Mouse (Mus musculus): ENCODE data around the gene Tspan5.

Gene Tspan5

DNA sequence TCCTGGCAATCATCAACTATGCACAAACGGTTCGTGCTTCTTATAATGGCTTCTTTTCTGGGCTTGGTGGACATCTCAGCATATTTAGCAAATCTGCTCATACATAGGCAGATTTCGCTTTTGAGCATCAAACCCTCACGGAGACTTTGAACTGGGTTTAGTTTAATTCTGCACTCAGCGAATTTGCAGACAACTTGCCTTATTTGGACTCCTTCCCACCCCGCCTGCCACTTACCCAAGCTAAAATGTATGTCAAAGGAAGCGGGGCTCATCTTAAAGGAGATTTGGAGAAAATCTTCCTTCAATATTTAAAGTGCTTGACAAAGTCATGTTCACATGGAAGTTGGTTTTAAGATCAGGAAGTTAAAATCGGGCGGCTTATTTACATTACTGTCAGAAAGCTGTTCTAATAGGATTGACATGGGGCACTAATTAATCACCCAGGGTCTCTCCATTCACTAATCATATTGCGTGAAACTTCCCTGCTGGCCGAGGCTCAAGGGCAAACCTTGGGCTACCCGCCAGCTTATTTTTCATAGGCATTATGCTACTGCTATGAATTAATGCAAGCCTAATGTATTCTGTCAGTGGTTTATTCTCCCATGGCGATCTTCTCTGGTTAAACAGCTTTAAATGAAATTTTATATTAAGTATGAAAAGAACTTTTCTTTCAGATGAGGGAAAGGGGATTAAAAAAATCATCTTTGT, 111.1 kb downstream of the Tspan5 start:
- DNase-seq: no peak

DNA sequence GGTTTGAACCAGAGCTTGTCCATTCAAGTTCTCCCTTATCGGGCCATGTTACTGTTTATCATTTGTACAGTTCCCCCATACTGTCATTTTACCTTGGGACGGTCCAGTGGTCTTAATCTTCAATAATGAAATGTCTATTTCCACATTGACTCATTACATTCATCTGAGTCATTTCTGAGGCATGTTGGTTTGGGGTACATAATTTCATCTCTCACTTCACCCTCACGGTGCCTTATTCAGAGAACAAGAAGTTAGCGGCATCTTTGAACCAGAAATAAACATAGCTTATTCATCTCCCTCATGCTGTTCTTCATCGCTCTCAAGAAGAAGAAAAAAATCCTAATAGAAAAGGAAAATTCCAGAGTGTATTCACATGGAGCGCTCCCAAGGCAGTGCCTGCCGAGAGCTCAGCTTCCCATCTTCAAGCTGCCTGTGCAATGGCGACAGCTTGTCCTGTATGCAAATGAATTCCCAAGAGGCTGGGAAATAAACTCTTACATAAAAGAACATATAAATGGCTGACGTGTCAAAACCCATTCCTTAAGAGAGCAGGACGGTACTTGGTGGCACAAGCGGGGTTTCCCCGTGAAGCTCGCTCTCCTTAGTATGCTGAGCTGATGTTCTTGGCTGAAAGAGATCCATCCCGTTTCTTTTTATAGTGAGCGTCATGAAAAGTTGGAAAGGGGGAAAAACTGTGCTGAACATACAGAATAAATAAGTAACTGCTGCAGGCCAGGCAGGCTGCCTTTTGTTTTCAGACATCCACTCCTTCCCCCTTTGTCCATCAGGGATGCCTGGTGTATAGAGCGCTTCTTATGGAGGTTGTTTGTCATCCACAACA, 112.2 kb downstream of the Tspan5 start:
- no peak for DNase-seq

DNA sequence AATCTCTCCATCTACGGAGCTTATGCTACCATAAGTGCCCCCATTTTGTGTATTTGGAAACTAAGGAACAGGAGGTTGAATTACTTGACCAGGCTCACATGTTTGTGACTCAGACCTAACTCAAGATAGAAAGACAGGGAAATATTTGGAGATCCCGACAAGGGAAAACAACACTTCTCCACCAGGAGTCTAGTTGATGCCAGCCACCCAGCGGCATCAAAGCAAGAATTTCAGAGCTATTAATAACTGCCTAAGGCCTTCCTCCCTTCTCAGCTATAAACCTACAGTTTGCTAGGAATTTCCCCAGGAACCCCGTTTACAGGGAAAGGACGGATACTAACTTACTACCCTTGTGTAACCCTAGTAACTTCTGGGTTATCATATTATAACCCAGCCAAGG, 113.4 kb downstream of the Tspan5 start:
- DNase-seq: no peak

DNA sequence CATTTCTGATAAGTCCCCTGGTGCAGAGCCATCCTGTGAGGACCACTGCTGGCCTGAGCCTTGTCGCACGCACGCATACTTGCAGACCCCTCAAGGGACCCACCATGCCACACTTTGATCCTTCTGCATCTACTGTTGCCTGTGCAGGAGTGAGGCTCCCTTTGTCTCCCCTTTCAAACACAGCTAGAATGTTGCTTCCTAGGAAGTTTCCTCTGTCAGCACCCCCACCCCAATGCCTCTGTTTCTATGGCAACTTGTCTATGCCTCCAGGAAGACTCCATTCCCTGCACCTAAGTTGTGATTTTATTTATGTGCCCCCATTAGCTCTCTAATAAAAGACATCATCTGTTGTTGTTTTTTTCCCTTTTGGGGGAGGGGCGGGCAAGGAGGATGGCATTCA, 115.0 kb downstream of the Tspan5 start:
- DNase-seq: no peak

DNA sequence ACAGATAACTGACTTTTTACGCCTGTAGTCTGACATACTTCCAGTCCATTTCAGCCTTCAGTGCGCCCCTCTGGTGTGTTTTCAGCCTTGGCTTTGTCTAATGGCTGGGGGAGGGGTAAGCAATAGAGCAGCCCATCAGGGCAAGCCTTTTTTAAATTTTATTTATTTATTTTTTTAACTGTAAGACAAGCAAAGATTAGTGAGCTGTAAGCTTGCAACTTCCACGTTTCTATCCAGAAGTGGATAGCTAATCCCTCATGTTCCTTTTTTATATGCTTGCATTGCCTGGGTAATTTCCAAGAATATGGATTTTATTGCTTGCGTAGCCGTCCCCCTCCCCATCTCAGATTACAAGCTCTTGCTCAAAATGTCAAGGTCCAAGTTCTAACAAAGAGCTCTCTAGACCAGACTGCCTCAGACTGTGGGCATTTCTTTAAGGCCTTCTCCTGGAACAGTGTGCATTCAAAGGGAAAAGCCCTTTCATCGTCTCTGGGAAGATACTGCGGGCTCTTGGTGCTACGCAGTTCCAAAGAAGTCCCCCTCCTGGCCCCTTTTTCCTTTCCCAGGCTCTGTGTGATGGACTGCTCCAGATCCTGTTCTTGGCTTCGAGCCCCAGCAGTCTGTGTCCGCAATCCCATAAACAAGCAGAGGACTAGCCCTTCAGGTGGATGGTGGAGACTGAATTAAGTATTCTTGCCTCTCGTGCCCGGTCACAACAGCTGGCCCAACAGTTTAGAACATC, 116.0 kb downstream of the Tspan5 start:
- no peak for DNase-seq

DNA sequence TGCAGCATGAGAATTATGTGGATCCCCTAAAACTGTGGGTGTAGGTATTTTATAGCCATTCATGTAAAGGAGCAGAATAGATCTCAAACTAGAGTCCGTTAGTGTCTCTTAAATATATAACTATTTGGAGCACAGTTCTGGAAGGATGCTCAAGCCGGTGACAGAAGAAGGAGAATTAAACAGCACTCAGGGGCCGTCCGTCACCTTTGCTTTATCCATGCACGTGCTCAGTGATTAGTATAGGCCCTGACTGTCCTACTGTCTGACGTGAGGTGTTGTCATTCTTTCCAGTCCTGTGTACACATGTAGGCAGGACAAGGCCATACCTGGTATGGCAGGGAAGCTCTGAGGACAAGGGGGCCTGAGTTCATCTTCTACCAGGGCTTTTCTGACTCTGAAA, 116.7 kb downstream of the Tspan5 start:
- DNase-seq: no peak

DNA sequence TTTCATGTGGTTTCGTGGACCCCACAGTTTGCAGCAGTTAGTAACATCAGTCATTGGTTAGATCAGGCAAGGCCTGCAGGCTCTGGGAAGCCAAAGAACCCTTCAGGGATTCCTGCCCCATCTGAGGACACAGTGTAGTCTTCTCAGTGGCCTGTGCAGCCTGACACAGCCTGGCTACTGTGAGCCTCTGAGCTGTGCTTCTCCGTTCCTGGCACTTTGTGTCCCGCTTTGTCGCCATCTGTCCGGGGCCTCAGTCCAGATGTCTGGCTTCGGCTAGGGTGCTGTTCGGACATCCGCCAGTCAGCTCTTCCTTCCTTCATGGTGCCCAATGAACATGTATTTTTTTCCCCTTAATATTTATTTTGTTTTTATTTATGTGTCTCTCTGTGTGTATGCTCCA, 117.2 kb downstream of the Tspan5 start:
- DNase-seq: no peak

DNA sequence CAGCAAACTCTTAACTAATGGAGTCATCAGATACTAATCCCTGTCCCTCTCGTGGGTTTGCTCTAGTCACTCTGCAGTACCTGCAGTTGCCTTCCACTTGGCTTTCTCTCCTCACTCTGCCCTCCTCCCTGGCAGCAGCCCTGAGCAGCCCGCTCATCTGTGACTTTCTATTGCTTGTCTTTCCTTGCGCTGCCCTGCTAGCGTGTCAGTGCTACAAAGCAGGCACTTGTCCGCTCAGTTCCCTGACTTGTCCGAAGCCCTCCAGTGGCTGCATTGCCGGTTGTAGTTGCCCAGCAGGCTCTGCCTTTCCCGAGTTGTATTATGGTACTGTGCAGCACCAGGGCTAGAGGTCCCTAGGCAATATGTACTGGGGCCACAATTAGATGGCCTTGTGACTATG, 117.7 kb downstream of the Tspan5 start:
- no peak for DNase-seq

DNA sequence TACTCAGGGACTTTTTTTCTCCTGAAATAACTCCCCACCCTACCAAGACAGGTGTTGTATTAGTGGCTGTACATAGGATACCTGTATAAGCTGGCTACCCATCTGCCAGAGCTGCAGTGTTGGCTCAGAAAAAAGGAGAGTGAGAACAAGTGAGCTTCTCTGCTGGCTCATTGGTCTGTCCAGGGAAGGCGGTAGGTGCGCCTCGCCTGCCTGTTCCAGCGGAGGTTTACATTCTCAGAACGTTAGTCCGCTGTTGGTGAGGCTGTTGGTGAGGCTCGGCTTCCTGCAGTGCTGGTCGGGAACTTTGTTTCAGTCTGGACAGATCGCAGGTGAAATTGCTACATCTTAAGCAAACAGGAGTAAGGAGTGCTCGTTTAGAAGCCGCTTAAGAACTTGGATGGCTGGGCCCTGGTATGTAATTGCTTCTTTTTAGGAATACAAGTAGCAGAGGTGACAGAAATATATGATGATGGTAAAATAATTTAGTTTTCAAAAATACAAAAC, 118.3 kb downstream of the Tspan5 start:
- no peak for DNase-seq

DNA sequence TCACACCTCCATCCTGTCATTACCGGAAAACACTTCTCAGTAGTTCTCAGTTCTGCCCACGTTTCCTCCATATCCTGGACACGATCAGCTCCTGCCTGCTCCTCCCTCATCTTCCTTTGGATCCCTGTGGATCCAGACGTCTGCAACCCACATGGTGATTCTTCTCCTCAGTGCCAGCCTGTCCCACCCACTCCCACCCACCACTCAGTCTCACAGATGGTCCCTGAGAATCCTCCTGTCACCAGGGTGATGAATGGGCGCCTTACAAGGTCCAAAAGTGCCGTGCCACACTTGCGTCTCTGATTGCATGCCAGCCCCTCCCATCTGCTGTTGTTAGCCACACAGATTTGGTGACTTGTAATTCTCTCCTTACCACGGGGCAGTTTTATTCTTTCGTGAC, 119.0 kb downstream of the Tspan5 start:
- no peak for DNase-seq

DNA sequence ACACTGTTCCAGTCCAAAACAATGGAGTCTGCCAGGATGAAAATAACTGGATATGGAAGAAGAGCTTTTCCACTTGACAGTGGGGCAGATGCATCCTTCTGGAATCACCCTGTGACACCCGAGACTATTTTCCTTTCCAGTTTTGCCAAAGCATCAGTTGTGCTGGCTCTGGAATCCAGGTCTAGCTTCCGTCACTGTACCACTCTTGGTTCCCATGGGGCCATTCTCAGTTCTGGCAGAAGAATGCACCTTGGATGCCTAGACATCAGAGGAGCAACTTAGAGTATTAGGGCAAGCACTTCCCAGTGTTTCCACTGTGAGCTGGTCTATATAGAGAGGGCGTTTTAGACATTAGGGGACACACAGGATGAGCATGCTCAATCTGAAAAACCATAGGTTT, 119.6 kb downstream of the Tspan5 start:
- DNase-seq: no peak

DNA sequence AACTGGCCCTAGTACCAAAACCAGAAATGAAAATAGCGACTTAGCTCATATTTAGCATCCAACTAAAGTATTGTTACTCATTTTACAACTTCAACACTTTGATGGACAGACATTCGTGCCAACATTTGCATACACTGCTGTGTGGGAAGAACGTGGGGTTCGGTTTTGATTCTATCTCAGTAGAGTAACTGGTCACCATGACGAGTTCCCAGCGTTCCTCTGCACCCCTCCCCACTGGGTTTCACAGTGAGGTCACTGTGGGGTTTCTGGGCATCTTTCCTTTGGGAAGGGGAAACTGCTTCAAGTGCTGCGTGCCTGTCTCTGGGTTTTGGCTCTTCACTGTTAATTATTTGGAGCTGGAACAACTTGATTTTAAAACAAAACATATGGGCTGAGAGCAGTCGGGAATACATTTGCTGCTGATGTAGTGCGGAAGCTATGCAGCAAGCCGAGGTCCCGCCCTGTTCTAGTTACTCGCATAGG, 122.2 kb downstream of the Tspan5 start:
- no peak for DNase-seq

DNA sequence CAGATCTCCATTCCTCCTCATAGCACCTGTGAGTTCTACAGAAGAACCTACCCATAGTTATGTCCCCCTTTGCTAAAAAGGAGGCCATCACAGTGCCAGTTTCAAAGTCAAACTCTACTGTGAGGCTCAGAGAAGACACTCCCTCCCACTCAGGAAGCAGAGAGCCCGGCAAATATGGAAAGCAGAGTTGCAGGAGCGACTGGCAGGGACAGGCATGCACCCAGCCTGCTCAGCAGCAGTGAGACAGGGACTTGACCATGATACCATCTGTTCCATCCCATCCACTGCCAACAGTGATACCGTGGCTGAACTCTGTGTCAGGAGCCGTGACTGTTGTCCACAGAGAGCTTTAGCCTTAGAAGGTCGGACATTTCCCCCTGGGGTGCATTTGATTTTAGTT, 123.3 kb downstream of the Tspan5 start:
- no peak for DNase-seq

DNA sequence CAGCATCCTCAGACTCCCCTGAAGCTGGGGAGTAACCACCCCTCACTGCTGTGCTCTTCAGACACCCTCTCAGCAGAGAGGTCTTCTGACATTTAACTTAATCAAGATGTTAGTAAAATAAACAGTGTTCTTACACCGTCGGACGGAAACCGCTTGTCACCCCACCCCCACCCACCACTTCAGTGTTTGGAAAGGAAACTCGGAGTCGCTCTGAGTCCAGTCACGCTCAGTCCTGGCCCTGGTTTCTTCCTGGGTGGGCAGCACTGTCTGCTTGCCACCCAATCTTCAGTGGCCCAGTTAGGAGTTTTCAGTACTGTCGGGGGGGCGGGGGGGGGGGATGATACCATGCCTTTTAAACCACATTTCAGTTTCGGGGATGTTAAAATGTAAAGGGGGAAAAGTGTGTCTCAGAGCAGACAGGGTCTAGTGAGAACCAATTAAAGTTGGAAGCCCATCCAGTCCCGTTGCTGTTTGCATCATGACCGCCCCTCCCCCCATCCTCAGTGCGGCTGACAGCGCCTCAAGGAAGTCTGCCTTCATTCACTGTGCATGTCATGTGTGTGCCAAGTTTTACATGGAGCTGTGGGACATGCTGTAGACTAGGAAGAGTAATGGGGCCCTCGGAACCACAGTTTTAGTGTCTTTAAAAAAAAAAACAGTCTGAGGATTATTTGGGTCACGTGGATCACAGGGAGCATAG, 125.3 kb downstream of the Tspan5 start:
- DNase-seq: peak; percentile 51

DNA sequence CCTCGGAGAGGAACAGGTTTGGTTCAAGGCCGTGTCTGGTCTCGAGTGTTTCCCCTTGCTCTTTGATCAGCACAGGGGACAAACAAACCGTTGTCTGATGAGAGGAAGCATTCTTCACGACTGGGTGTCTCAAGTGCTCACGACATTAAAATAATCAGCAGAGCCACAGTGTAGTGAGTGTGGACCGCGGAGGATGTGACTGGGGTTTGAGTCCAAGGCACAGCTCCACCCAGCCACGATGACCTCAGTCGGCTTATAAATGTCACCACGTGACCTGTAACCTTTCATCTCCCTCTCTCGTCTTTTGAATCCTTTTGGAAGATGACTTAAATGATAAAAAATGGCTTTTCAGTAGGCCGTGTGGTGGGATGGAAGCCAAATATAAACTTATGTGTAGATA, 126.4 kb downstream of the Tspan5 start:
- DNase-seq: no peak

DNA sequence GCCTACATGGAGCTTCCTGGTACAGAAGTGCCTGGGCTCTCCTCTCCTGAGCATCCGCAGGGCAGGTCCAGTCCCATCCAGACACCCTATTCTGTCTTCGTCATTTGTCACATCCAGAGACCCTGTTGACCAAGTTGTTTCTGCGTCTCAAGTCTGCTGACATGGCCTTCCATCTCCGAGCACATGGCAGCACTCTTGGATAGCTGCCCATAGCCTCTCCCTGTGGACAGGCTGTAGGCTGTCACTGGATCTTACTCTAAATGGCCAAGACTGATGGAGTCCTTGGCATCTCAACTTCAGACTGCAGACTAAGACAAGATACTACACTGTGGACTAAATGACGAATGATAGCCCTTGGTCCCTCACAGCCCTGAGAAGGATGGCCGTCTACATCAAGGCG, 133.3 kb downstream of the Tspan5 start:
- DNase-seq: no peak

DNA sequence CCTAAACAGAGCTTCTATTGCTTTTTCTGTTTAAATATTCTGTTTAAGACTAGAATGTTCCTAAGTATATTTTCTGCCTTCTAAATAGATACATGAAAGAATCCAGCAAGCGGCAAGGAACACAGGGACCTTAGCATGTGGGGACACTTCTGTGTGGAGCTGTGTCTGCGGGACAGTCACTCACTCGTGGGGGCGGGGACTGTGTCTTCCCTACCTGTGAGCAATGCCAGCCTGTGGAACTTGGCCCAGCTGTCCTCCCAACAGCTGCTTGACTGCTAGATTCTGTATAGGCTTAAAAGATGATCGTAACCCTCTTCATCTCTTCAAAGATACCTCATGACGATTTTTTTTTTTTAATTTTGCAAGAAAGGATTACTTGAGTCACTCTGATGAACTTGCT, 133.9 kb downstream of the Tspan5 start:
- no peak for DNase-seq

DNA sequence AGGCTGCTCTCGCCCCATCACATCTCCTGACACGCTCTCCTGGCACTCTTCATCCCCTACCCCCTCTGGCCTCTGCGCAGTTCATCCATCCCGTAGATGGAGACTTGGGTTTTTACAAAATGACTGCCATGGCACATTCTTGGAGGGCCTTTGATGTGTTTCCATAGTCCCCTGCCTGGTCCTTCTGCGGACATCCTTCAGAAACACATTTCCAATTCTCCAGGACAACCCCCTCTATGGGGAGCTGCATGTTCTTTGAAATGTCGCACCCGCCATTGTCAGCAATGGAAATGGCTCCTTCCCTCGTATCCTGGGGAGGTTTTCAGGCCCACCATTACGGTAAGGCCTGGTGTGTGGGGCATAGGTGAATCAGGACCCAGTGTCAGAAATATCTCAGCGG, 134.4 kb downstream of the Tspan5 start:
- DNase-seq: no peak

DNA sequence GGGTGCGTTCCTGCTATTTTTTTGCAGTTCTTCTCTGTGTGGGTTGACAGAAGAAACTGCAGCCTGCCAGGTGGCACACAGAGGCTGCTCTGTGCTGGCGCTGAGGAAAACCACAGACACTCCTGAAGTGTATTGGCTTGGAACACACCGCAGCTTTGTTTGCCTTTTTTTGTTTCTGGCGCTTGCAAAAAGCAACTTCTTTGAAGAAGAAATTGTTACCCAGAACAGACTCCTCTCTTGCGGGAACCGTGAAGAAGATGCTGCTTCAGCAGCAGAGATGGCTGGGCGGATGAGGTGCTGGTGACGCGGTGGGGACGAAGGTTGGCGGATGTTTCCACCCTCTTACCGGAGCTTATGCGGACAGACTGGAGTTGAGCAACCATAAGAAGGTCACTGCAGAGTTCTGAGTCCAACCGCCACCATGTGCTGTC, 135.0 kb downstream of the Tspan5 start:
- DNase-seq: peak; percentile 64

DNA sequence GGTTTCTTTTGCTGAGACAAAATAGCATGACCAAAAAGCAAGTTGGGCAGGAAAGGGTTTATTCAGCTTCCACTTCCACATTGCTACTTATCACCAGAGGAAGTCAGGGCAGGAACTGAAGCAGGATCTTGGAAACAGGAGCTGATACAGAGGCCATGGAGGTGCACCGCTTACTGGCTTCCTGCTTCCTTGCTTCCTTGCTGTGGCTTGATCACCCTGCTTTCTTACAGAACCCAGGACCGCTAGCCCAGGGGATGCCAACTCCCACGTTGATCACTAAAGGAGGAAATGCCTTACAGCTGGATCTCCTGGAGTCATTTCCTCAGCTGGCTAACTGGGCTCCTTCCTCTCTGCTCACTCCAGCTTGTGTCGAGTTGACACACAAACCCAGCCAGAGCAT, 135.7 kb downstream of the Tspan5 start:
- DNase-seq: no peak

DNA sequence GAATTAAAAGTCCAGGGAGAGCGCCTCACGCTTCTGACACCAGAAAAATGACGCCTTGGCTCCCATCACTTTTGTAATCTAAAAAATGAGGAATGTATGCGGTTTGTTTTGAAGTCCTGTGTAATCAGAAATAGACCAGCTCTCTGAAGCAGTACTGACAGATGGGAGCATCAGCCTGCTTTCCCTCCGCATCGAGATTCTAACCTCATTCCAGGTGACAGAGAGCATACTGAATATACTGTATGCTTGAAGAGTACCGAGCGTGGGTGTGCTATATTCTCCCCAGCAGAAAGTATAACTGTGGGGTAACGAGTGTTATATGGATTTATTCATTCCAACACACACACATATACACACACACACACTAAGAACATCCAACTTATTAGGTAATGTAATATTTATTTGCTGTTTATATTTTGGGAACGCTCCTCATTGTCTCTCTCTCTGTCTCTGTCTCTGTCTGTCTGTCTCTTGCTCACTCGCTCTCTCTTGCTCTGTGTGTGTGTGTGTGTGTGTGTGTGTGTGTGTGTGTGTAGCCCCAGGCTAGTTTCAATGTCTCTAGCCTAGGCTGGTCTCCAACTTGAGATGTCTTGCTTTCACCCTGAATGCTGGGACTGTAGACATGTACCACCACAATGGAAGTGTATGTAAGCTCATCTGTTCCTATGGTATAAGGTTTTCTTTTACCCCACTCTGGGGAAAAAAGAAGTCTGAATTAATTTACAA, 139.2 kb downstream of the Tspan5 start:
- no peak for DNase-seq

DNA sequence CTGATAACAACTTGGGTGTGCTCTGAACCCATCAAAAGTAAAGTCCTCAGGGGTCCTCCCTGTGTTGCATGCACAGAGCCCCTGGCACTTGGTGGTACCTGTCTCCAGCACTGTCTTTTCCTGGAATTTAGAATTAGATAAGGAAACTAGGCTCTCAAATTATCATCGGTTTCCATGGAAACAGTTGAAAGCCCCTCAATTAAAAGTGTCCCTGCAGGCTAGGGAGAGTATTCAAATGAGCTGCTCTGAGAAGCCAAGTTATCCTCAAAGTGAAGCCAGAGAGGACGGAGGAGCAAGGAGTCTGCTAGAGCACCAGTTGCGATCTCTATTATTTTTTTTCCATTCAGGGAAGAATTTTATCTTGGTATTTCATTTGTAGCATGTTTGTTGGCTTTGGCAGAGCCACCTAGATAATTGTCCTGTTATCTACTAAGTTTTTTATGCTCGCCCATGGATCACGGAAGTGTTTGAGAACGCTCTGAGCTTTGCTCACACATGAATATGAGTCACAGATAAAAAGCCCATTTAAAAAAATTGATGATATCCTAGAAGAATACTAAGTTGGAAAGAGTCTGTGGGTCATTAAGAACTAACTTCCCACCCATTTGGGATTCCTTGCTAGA, 139.8 kb downstream of the Tspan5 start:
- no peak for DNase-seq
